Mouse (Mus musculus) cerebellum, adult 8-10 months (tissue): Measurements from ENCODE around the gene Ncaph2.

ENCODE experiments used
- DNase-seq: peaks from one replicate; pipeline ENCODE4 v3.0.0; 2022

Ncaph2 gene

GRCm38 (mm10) chr15:89379429-89379828 is 23.9 kb downstream of the Ncaph2 start:
- DNase-seq = peak; percentile 61

DNA sequence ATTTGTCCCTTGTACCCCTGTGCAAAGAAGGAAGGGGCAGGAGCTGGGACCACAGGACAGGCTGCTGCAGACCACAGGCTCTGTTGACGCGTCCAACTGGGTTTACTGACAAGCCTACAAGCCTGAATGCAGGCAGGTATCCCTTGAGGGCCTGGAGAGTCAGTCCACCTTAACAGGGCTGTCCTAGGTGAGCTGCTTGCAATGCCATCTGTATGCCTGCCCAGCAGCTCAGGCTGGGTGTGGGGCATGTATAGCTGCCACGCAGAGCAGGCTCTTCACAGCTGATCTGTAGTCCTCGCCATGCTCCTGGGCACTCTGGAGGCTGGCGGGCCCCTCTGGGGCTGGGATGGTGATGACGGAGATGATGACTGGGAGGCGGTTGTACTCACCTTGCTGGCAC is 29.1 kb downstream of the Ncaph2 start, which contains the start of gene Klhdc7b:
Gene Klhdc7b (plus strand): TSS at position 301 of the 400 bp plus-strand sequence.
- DNase-seq = no peak

DNA sequence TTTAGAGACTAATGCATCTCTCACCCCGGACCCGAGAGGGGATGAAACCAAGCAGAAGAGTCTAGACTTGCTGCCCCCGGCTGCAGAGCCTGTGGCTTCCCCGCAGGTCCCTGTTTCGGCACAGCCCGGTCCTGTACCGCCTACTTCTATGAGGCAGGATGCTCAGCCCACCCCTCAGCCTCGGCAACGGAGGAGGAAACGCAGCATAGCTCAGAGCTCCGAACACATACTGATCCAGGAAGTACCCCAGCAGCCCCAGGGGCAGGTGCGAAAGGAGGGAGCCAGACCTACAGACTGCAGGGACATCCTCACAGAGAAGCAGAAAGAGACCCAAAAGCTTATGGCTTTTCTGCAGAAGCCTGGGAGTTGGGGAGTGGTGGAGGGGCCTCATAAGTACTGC is 31.6 kb downstream of the Ncaph2 start:
- no peak for DNase-seq

DNA sequence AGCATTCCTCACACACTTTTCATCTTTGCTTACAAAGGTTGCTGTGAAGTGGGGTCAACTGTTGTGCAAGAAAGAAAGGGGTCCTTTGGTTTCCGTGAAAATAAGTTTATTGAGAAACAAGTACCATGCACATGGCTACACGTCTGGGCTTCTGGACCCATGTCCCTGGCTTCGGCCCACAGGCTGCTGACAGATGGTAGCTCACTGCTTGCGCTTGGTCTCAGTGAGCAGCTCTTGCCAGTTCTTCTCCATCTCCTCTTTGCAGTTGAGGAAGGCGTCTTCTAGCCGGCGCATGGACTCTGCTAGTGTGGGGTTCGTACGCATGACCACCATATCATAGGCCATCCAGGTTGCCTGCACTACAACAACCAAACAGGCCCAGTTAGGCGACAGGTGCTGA is 34.6 kb downstream of the Ncaph2 start:
- DNase-seq = no peak

GRCm38 (mm10) chr15:89396883-89397282 is 41.4 kb downstream of the Ncaph2 start:
- DNase-seq = no peak

GRCm38 (mm10) chr15:89398146-89398545 is 42.6 kb downstream of the Ncaph2 start:
- DNase-seq = no peak

DNA sequence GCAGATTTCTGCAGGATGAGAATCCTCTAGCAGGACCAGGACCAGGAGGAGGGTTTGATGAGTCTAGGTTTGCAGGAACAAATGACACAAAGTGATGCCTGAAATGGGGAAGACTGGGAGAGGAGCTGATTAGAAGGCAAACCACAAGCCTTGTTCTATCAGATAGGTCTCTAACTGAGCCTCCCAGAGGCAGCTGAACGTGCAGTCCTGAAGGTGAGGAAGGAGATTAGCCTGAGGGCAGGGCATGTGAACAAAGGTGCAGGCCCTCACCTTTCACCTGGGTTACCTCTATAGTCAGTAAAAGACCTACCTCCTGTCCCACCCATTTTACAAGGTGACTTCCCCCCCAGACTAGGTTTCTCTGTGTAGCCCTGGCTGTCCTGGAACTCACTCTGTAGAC is 44.2 kb downstream of the Ncaph2 start:
- DNase-seq = no peak

- no peak for DNase-seq
These were observed 47.0 kb downstream of the Ncaph2 start for GRCm38 (mm10) chr15:89402471-89402870.

- no peak for DNase-seq
These were observed 49.5 kb downstream of the Ncaph2 start for GRCm38 (mm10) chr15:89404831-89405623.

DNA sequence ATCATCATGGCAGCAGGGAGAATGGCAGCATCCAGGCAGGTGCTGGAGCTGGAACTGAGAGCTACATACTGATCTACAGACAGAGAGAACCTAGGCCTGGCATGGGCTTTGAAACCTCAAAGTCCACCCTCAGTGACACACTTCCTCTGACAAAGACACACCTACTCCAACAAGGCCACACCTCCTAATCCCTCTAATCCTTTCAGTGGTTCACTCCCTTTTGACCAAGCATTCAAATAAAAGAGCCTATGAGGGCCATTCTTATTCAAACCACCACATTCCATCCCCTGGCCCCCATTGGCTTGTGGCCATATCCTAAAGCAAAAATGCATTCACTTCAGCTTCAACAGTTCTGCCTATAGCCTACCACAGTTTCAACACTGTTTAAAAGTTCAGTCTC is 51.2 kb downstream of the Ncaph2 start:
- no peak for DNase-seq

DNA sequence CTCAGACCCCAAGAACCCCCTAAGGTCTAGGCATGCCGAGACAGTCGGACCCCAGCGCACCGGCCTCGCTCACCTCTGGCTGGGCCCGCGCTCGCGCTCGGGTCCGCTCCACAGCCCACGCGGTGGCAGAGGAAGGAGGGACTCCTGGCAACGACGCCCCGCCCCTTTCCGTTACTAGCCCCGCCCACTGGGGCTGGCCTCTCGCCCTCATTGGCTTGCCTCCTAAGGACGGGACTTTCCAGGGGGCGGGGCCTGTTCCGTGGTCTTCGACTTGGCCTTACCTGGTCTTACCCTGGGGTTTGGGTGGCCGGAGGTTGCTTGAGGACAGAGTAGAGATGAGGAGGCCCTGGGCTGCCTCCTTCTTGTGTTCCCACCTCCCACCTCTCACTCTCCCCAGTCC is 54.6 kb downstream of the Ncaph2 start, which contains the start of gene Syce3:
Gene Syce3 (minus strand): TSS at position 386 of the 400 bp plus-strand sequence.
- no peak for DNase-seq

- no peak for DNase-seq
These were observed 59.8 kb downstream of the Ncaph2 start for GRCm38 (mm10) chr15:89415282-89415681.

DNA sequence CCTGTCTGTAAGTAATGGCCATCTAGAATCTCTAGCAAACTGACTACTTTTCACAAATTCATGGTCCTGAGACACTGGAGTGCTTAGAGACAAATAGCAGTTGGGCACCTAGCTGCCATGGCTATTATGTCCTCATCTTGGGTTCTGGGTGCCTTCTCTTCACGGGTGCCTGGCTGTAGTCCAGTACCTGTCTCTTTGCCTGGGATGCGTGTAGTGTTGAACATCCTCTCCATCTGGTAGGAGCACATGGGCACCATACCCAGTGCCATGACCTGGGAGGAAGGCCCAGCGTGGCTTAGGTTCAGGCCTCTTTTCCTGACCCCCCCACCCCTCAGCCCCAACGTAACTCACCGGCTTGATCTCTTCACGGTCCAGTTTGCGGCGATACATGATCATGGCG is 66.4 kb downstream of the Ncaph2 start:
- DNase-seq = peak; percentile 23
